ENCODE assay signal across 8 mouse cellular contexts in the genomic region with DNA sequence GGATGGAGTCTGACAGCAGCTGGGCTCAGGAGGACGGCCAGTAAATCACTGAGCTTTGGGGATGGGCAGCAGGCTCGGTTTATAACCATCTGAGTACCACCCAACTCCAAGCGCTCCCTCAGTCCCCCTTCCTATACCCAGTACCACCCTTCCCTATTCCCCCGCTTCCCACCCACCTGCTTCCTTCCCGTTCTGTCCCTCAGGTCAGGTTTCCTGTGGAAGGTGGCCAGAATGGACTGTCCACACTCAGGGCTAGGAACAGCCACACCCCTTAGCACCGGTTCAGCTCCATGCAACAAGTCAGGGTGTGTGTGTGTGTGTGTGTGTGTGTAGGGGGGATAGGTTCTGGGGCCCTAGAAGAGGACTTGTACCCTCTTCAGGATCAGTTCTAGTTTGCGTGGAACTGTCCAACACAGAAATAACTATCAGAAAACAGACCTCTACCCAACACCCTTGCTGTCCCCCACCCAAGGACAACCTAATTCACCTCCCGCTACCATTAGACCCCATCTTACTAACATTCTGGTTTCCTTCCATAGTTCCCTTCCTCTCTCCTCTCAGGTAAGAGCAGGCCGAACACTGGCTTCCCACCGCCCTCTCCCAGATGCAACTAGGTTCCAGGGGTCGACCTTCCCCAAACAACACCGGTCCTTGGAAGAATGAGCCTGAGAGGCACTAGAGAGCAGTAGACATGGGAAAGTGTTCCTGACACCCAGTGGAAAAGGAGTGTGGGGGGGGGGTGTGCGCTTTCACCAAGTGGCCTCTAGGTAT. TPM values are rescaled to one million over a fixed set of nuclear protein-coding genes. Genes with fewer than 3 reads are reported as not detected.
DNase-seq lines count a peak whose midpoint lies in the region; ATAC-seq and TF ChIP-seq lines count a peak whose summit lies in the region.

No protein-coding gene starts in this region.

- 42% methylated on average over 13 of the region's 13 CpGs for WGBS in heart, postnatal 0 days
- WGBS in limb, embryonic 13.5 days: 33% methylated on average over 13 of the region's 13 CpGs

- peak overlapping the region; percentile 89 for H3K9ac ChIP-seq in heart, postnatal 0 days (replicated peaks; ENCODE audit: low read depth, low read length)
- peak overlapping the region; percentile 86 for H3K9ac ChIP-seq in limb, embryonic 13.5 days

- TF ChIP-seq CTCF in heart, postnatal 0 days (IDR thresholded peaks at IDR 0.05; ENCODE audit: low read depth): no peak

- H3K27ac ChIP-seq in brown adipose tissue, adult 24 weeks (replicated peaks; ENCODE audit: low read depth, low read length): peak overlapping the region; percentile 73
- 0 out of 2 replicates have a peak overlapping the region, but pooled peaks have one; percentile 64 for H3K27ac ChIP-seq in heart, postnatal 0 days (ENCODE audit: low read depth)
- H3K27ac ChIP-seq in limb, embryonic 13.5 days: peak overlapping the region; percentile 34; the same call in 1 of the 2 replicates

- H3K4me2 ChIP-seq in heart, postnatal 0 days (ENCODE audit: low read depth, low read length): peak overlapping the region; percentile 89
- H3K4me2 ChIP-seq in limb, embryonic 13.5 days (replicated peaks): peak overlapping the region; percentile 70

- DNase-seq in cerebellum, adult 11-12 months: peak; percentile 54
- DNase-seq in cerebellum, adult 18-20 months: no peak
- DNase-seq in heart, postnatal 0 days (ENCODE audit: low spot score): no peak
- DNase-seq in splenic B cell, adult 2 months (ENCODE audit: low read depth, low spot score): peak; percentile 9
- DNase-seq in right cerebral cortex, postnatal 4 days: no peak
- no peak for DNase-seq in layer of hippocampus, postnatal 36 days

- no peak for TF ChIP-seq EP300 in heart, postnatal 0 days (IDR thresholded peaks at IDR 0.05; ENCODE audit: low read depth)

- peaks cover 2% of the 10 kb centered on the region; the same call in 1 of the 2 replicates for H3K4me1 ChIP-seq in brown adipose tissue, adult 24 weeks (ENCODE audit: control insufficient read depth, insufficient read depth, insufficient read length, low read length)
- peaks cover 11% of the 10 kb centered on the region; the same call in 1 of the 2 replicates for H3K4me1 ChIP-seq in heart, postnatal 0 days (ENCODE audit: control insufficient read depth, insufficient read depth)
- peaks cover 29% of the 10 kb centered on the region for H3K4me1 ChIP-seq in limb, embryonic 13.5 days

- no peaks in the 10 kb centered on the region for H3K9me3 ChIP-seq in heart, postnatal 0 days (replicated peaks; ENCODE audit: control insufficient read depth, low read length)
- no peaks in the 10 kb centered on the region for H3K9me3 ChIP-seq in limb, embryonic 13.5 days

- H3K4me3 ChIP-seq in brown adipose tissue, adult 24 weeks (ENCODE audit: insufficient read depth, low read depth, low read length): peak overlapping the region; percentile 78
- peak overlapping the region; percentile 93 for H3K4me3 ChIP-seq in heart, postnatal 0 days (ENCODE audit: low read depth, low read length)
- peak overlapping the region; percentile 79 for H3K4me3 ChIP-seq in limb, embryonic 13.5 days

- no peaks in the 10 kb centered on the region for H3K27me3 ChIP-seq in heart, postnatal 0 days (ENCODE audit: control insufficient read depth, insufficient read depth, low read length)
- 0 out of 2 replicates have a peak, but pooled peaks cover 9% of the 10 kb centered on the region for H3K27me3 ChIP-seq in limb, embryonic 13.5 days
- no peaks in the 10 kb centered on the region for H3K27me3 ChIP-seq in splenic B cell, adult 2 months (ENCODE audit: control insufficient read depth, insufficient read depth, low read length, poor library complexity, severe bottlenecking)

- no peak for ATAC-seq in heart, postnatal 0 days (ENCODE audit: insufficient read depth, low read depth)
- ATAC-seq in limb, embryonic 13.5 days (ENCODE audit: low FRiP score, low read depth): no peak

- peaks cover 5% of the 10 kb centered on the region; the same call in 1 of the 2 replicates for H3K36me3 ChIP-seq in heart, postnatal 0 days (replicated peaks; ENCODE audit: control insufficient read depth, insufficient read depth, low read length)
- H3K36me3 ChIP-seq in limb, embryonic 13.5 days: peaks cover 13% of the 10 kb centered on the region
- no peaks in the 10 kb centered on the region for H3K36me3 ChIP-seq in splenic B cell, adult 2 months (ENCODE audit: control insufficient read depth, insufficient read depth, low read length, poor library complexity, severe bottlenecking)

RNA-seq across cellular contexts. Expression of gene Gm21981, which starts 0.4 kb away (rescaled TPM):
- 1.3 TPM in 1 of 2 replicates, not detected in the other for polyA plus RNA-seq in brown adipose tissue, adult 24 weeks (2012; ENCODE audit: insufficient read depth, insufficient read length, missing spikeins)
- 0.12 TPM in 1 of 2 replicates, not detected in the other for total RNA-seq in heart, postnatal 0 days (2014; rRNA removed; ENCODE audit: low replicate concordance)
- 0.19 and 0.22 TPM in 2 replicates for polyA plus RNA-seq in heart, postnatal 0 days (2015; fragmentation: Nextera tagmentation; extraction: Ambion mirVana)
- 0.37 and 0.52 TPM in 2 replicates for polyA plus RNA-seq in limb, embryonic 13.5 days (2015; fragmentation: Nextera tagmentation; extraction: Ambion mirVana)
- total RNA-seq in layer of hippocampus, postnatal 36 days (2021): 1 to 10 TPM; 3.3 to 3.4 TPM

RNA-seq across cellular contexts. Expression of gene Prickle4, which starts 0.7 kb away (rescaled TPM):
- 3.5 and 3.6 TPM in 2 replicates for polyA plus RNA-seq in brown adipose tissue, adult 24 weeks (2012; ENCODE audit: insufficient read depth, insufficient read length, missing spikeins)
- 9.9 TPM in 1 of 2 replicates, not detected in the other for total RNA-seq in heart, postnatal 0 days (2014; rRNA removed; ENCODE audit: low replicate concordance)
- polyA plus RNA-seq in heart, postnatal 0 days (2015; fragmentation: Nextera tagmentation; extraction: Ambion mirVana): 0.36 and 0.93 TPM in 2 replicates
- polyA plus RNA-seq in limb, embryonic 13.5 days (2015; fragmentation: Nextera tagmentation; extraction: Ambion mirVana): 0.42 and 0.91 TPM in 2 replicates
- total RNA-seq in layer of hippocampus, postnatal 36 days (2021): 1 to 10 TPM; 3.9 to 4.4 TPM

RNA-seq across cellular contexts. Expression of gene Frs3, which starts 5.0 kb away (rescaled TPM):
- 1.3 and 3.4 TPM in 2 replicates for polyA plus RNA-seq in brown adipose tissue, adult 24 weeks (2012; ENCODE audit: insufficient read depth, insufficient read length, missing spikeins)
- 6.1 and 18.9 TPM in 2 replicates for total RNA-seq in heart, postnatal 0 days (2014; rRNA removed; ENCODE audit: low replicate concordance)
- polyA plus RNA-seq in heart, postnatal 0 days (2015; fragmentation: Nextera tagmentation; extraction: Ambion mirVana): 3.7 and 4.2 TPM in 2 replicates
- 6.3 TPM in 2 replicates for polyA plus RNA-seq in limb, embryonic 13.5 days (2015; fragmentation: Nextera tagmentation; extraction: Ambion mirVana)
- total RNA-seq in layer of hippocampus, postnatal 36 days (2021): 10 to 100 TPM; 24.2 to 25.9 TPM

RNA-seq across cellular contexts. Expression of gene Tomm6, which starts 5.7 kb away (rescaled TPM):
- polyA plus RNA-seq in brown adipose tissue, adult 24 weeks (2012; ENCODE audit: insufficient read depth, insufficient read length, missing spikeins): 306 and 307 TPM in 2 replicates
- 141 and 171 TPM in 2 replicates for total RNA-seq in heart, postnatal 0 days (2014; rRNA removed; ENCODE audit: low replicate concordance)
- 334 and 345 TPM in 2 replicates for polyA plus RNA-seq in heart, postnatal 0 days (2015; fragmentation: Nextera tagmentation; extraction: Ambion mirVana)
- 363 and 394 TPM in 2 replicates for polyA plus RNA-seq in limb, embryonic 13.5 days (2015; fragmentation: Nextera tagmentation; extraction: Ambion mirVana)
- 100 to 1,000 TPM; 192 to 223 TPM for total RNA-seq in layer of hippocampus, postnatal 36 days (2021)

RNA-seq across cellular contexts. Expression of gene Pgc, which starts 32.8 kb away (rescaled TPM):
- polyA plus RNA-seq in brown adipose tissue, adult 24 weeks (2012; ENCODE audit: insufficient read depth, insufficient read length, missing spikeins): not detected in 2 replicates
- 0.35 TPM in 1 of 2 replicates, not detected in the other for total RNA-seq in heart, postnatal 0 days (2014; rRNA removed; ENCODE audit: low replicate concordance)
- not detected in 2 replicates for polyA plus RNA-seq in heart, postnatal 0 days (2015; fragmentation: Nextera tagmentation; extraction: Ambion mirVana)
- polyA plus RNA-seq in limb, embryonic 13.5 days (2015; fragmentation: Nextera tagmentation; extraction: Ambion mirVana): 0.14 and 0.43 TPM in 2 replicates
- total RNA-seq in layer of hippocampus, postnatal 36 days (2021): not detected

Comparison
In these comparisons a context has a peak if more than half of its experiments do, and no peak if none do; other contexts are left out.
1. DNase-seq: peak in cerebellum, adult 11-12 months (single experiment) and splenic B cell, adult 2 months (single experiment); none in cerebellum, adult 18-20 months (0 of 2), heart, postnatal 0 days (single experiment), right cerebral cortex, postnatal 4 days (single experiment) and layer of hippocampus, postnatal 36 days (0 of 2).
2. Peak in every context shown above with its lines, with median percentiles within 50 percentile points of each other: H3K27ac ChIP-seq and H3K4me3 ChIP-seq.